Mouse (Mus musculus) embryonic facial prominence, embryonic 15.5 days (tissue): ENCODE data around the gene Cmbl. TPM values are rescaled to one million over a fixed set of nuclear protein-coding genes. Genes with fewer than 3 reads are reported as not detected.
A peak's percentile ranks its signal among the peaks of the same experiment; 100 is the strongest.

Experiments
- ATAC-seq: fragments of 200-750 bp; cut with Nextera tagmentation; 2 replicates; pipeline ENCODE4 v1.8.0; 2017; ENCODE audit warnings: low read depth, moderate TSS enrichment; ENCODE audit not compliant: insufficient number of reproducible peaks, low FRiP score, low TSS enrichment
- H3K27ac ChIP-seq: fragments of 300-500 bp; sonication (generic); replicated peaks from 2 replicates; pipeline ENCODE4 v1.5.1; 2015; ENCODE audit warnings: mild to moderate bottlenecking, inconsistent platforms
- H3K27me3 ChIP-seq: fragments of 300-500 bp; sonication (generic); 2 replicates; pipeline ENCODE4 v1.6.1; 2015; ENCODE audit warnings: inconsistent platforms
- H3K36me3 ChIP-seq: fragments of 300-500 bp; sonication (generic); 2 replicates; pipeline ENCODE4 v1.6.1; 2015; ENCODE audit warnings: mild to moderate bottlenecking, inconsistent platforms
- H3K4me1 ChIP-seq: fragments of 300-500 bp; sonication (generic); 2 replicates; pipeline ENCODE4 v1.6.1; 2015; ENCODE audit warnings: inconsistent platforms
- H3K4me2 ChIP-seq: fragments of 300-500 bp; sonication (generic); replicated peaks from 2 replicates; pipeline ENCODE4 v1.6.1; 2015; ENCODE audit warnings: mild to moderate bottlenecking, inconsistent platforms
- H3K4me3 ChIP-seq: fragments of 300-500 bp; sonication (generic); replicated peaks from 2 replicates; pipeline ENCODE4 v1.5.1; 2015; ENCODE audit warnings: mild to moderate bottlenecking, inconsistent platforms
- H3K9ac ChIP-seq: fragments of 300-500 bp; sonication (generic); 2 replicates; pipeline ENCODE4 v1.6.1; 2015; ENCODE audit warnings: inconsistent platforms
- H3K9me3 ChIP-seq: fragments of 300-500 bp; sonication (generic); replicated peaks from 2 replicates; pipeline ENCODE4 v1.6.1; 2016; ENCODE audit warnings: inconsistent platforms
- WGBS: fragments of 180-500 bp; shearing (Covaris S2); methylation state at CpG from one replicate; pipeline ENCODE4 v1.1.7; 2015; 5-methylcytosine and 5-hydroxymethylcytosine counted together
- polyA plus RNA-seq: library from polyadenylated mRNA; unstranded; fragments of >200 nt; fragmentation: Nextera tagmentation; extraction: Ambion mirVana; gene quantifications from 2 replicates; pipeline ENCODE4 v1.2.1, GENCODE M21; 2015

Gene Cmbl
- polyA plus RNA-seq, 1 experiment from 2014 or later, result 5.6 TPM

- 0 out of 2 replicates have a peak, but pooled peaks cover 3% of the 10 kb centered on the region for H3K36me3 ChIP-seq
- no peak overlapping the region for H3K9ac ChIP-seq
- WGBS, result 84% methylated on average over 13 of the region's 13 CpGs
- peak overlapping the region; percentile 71; the same call in 1 of the 2 replicates for H3K4me3 ChIP-seq
- no peak for ATAC-seq
- no peaks in the 10 kb centered on the region for H3K9me3 ChIP-seq
- H3K4me2 ChIP-seq, result peak overlapping the region; percentile 60
- no peaks in the 10 kb centered on the region for H3K27me3 ChIP-seq
- H3K4me1 ChIP-seq, result peaks cover 24% of the 10 kb centered on the region
- no peak overlapping the region for H3K27ac ChIP-seq
These were observed 37.9 kb downstream of the Cmbl start for GRCm38 (mm10) chr15:31603113-31603512.

- ATAC-seq, result no peak
- Histone ChIP-seq H3K27me3 (no peaks in the 10 kb centered on the region), H3K4me2 (no peak overlapping the region), H3K9me3 (no peaks in the 10 kb centered on the region), H3K36me3 (no peaks in the 10 kb centered on the region), H3K9ac (no peak overlapping the region), H3K4me1 (peaks cover 11% of the 10 kb centered on the region), H3K27ac (no peak overlapping the region), H3K4me3 (no peak overlapping the region)
- WGBS, result 61% methylated on average over 6 of the region's 6 CpGs
These were observed 41.6 kb downstream of the Cmbl start for GRCm38 (mm10) chr15:31606821-31607220.

- Histone ChIP-seq H3K9me3 (no peaks in the 10 kb centered on the region), H3K27me3 (no peaks in the 10 kb centered on the region), H3K4me3 (no peak overlapping the region), H3K27ac (no peak overlapping the region), H3K4me2 (no peak overlapping the region), H3K36me3 (no peaks in the 10 kb centered on the region), H3K9ac (no peak overlapping the region), H3K4me1 (peaks cover 6% of the 10 kb centered on the region; the same call in 1 of the 2 replicates)
- 52% methylated on average over 3 of the region's 3 CpGs for WGBS
- no peak for ATAC-seq
These were observed 45.8 kb downstream of the Cmbl start for GRCm38 (mm10) chr15:31611027-31611426.

- peaks cover 6% of the 10 kb centered on the region; the same call in 1 of the 2 replicates for H3K4me1 ChIP-seq
- WGBS, result 65% methylated on average over 4 of the region's 4 CpGs
- no peak overlapping the region for H3K27ac ChIP-seq
- 0 out of 2 replicates have a peak, but pooled peaks cover 2% of the 10 kb centered on the region for H3K36me3 ChIP-seq
- ATAC-seq, result no peak
- H3K27me3 ChIP-seq, result no peaks in the 10 kb centered on the region
- H3K9ac ChIP-seq, result no peak overlapping the region
- no peaks in the 10 kb centered on the region for H3K9me3 ChIP-seq
- H3K4me3 ChIP-seq, result no peak overlapping the region
- H3K4me2 ChIP-seq, result no peak overlapping the region
These were observed 46.8 kb downstream of the Cmbl start for GRCm38 (mm10) chr15:31611976-31612375.

GRCm38 (mm10) chr15:31613826-31614453 is 48.8 kb downstream of the Cmbl start:
- H3K27ac ChIP-seq, result no peak overlapping the region
- no peak for ATAC-seq
- no peak overlapping the region for H3K4me2 ChIP-seq
- H3K9me3 ChIP-seq, result no peaks in the 10 kb centered on the region
- no peak overlapping the region for H3K9ac ChIP-seq
- peaks cover 6% of the 10 kb centered on the region; the same call in 1 of the 2 replicates for H3K4me1 ChIP-seq
- 77% methylated on average over 6 of the region's 6 CpGs for WGBS
- H3K36me3 ChIP-seq, result peaks cover 13% of the 10 kb centered on the region; the same call in 1 of the 2 replicates
- H3K27me3 ChIP-seq, result no peaks in the 10 kb centered on the region
- H3K4me3 ChIP-seq, result no peak overlapping the region

- peaks cover 6% of the 10 kb centered on the region; the same call in 1 of the 2 replicates for H3K4me1 ChIP-seq
- peaks cover 20% of the 10 kb centered on the region; the same call in 1 of the 2 replicates for H3K36me3 ChIP-seq
- no peak overlapping the region for H3K9ac ChIP-seq
- 44% methylated on average over 2 of the region's 2 CpGs for WGBS
- H3K27ac ChIP-seq, result no peak overlapping the region
- H3K9me3 ChIP-seq, result no peaks in the 10 kb centered on the region
- ATAC-seq, result no peak
- no peak overlapping the region for H3K4me2 ChIP-seq
- no peaks in the 10 kb centered on the region for H3K27me3 ChIP-seq
- no peak overlapping the region for H3K4me3 ChIP-seq
These were observed 49.5 kb downstream of the Cmbl start for GRCm38 (mm10) chr15:31614666-31615065.

GRCm38 (mm10) chr15:31617261-31617660 is 52.1 kb downstream of the Cmbl start:
- no peaks in the 10 kb centered on the region for H3K27me3 ChIP-seq
- no peaks in the 10 kb centered on the region for H3K4me1 ChIP-seq
- no peak for ATAC-seq
- no peak overlapping the region for H3K4me2 ChIP-seq
- 84% methylated on average over 9 of the region's 9 CpGs for WGBS
- no peaks in the 10 kb centered on the region for H3K9me3 ChIP-seq
- no peak overlapping the region for H3K9ac ChIP-seq
- no peak overlapping the region for H3K4me3 ChIP-seq
- peaks cover 28% of the 10 kb centered on the region for H3K36me3 ChIP-seq
- H3K27ac ChIP-seq, result no peak overlapping the region

- Histone ChIP-seq H3K4me1 (no peaks in the 10 kb centered on the region), H3K4me3 (no peak overlapping the region), H3K9ac (no peak overlapping the region), H3K27me3 (no peaks in the 10 kb centered on the region), H3K4me2 (no peak overlapping the region), H3K27ac (no peak overlapping the region), H3K9me3 (no peaks in the 10 kb centered on the region), H3K36me3 (peaks cover 33% of the 10 kb centered on the region)
- no peak for ATAC-seq
- 84% methylated on average over 8 of the region's 8 CpGs for whole genome bisulfite sequencing
These were observed 54.3 kb downstream of the Cmbl start for GRCm38 (mm10) chr15:31619521-31619920.

GRCm38 (mm10) chr15:31627277-31628154 is 62.3 kb downstream of the Cmbl start:
- Histone ChIP-seq H3K4me1 (peaks cover 3% of the 10 kb centered on the region; the same call in 1 of the 2 replicates), H3K27ac (no peak overlapping the region; the same call in 1 of the 2 replicates), H3K9me3 (no peaks in the 10 kb centered on the region), H3K4me2 (no peak overlapping the region), H3K4me3 (no peak overlapping the region), H3K36me3 (0 out of 2 replicates have a peak, but pooled peaks cover 5% of the 10 kb centered on the region), H3K27me3 (no peaks in the 10 kb centered on the region), H3K9ac (no peak overlapping the region)
- WGBS, result 19% methylated on average over 12 of the region's 12 CpGs
- no peak for ATAC-seq

GRCm38 (mm10) chr15:31628180-31628579 is 63.0 kb downstream of the Cmbl start:
- Histone ChIP-seq H3K4me2 (no peak overlapping the region), H3K27ac (no peak overlapping the region), H3K4me1 (peaks cover 3% of the 10 kb centered on the region; the same call in 1 of the 2 replicates), H3K36me3 (0 out of 2 replicates have a peak, but pooled peaks cover 5% of the 10 kb centered on the region), H3K4me3 (no peak overlapping the region), H3K27me3 (no peaks in the 10 kb centered on the region), H3K9ac (no peak overlapping the region), H3K9me3 (no peaks in the 10 kb centered on the region)
- 63% methylated on average over 10 of the region's 10 CpGs for WGBS
- no peak for ATAC-seq

- H3K27ac ChIP-seq, result no peak overlapping the region
- no peak overlapping the region for H3K4me2 ChIP-seq
- no peaks in the 10 kb centered on the region for H3K36me3 ChIP-seq
- H3K9ac ChIP-seq, result no peak overlapping the region
- WGBS, result 81% methylated on average over 3 of the region's 3 CpGs
- H3K4me1 ChIP-seq, result peaks cover 3% of the 10 kb centered on the region; the same call in 1 of the 2 replicates
- H3K4me3 ChIP-seq, result no peak overlapping the region
- no peaks in the 10 kb centered on the region for H3K9me3 ChIP-seq
- H3K27me3 ChIP-seq, result no peaks in the 10 kb centered on the region
- ATAC-seq, result no peak
These were observed 64.4 kb downstream of the Cmbl start for GRCm38 (mm10) chr15:31629556-31629955.
